Mouse (Mus musculus): ENCODE measurements around the gene Ccdc38. TPM values are rescaled to one million over a fixed set of nuclear protein-coding genes. Genes with fewer than 3 reads are reported as not detected.
A peak's percentile ranks its signal among the peaks of the same experiment; 100 is the strongest.
"Not testable (repeated sequence)": the region's sequence is repeated elsewhere in the genome, so short reads cannot be mapped to it uniquely, and the experiment has no call there.

Gene Ccdc38
- total RNA-seq, 2 experiments from 2014 or later, result 0.10 TPM; not detected in 1

DNA sequence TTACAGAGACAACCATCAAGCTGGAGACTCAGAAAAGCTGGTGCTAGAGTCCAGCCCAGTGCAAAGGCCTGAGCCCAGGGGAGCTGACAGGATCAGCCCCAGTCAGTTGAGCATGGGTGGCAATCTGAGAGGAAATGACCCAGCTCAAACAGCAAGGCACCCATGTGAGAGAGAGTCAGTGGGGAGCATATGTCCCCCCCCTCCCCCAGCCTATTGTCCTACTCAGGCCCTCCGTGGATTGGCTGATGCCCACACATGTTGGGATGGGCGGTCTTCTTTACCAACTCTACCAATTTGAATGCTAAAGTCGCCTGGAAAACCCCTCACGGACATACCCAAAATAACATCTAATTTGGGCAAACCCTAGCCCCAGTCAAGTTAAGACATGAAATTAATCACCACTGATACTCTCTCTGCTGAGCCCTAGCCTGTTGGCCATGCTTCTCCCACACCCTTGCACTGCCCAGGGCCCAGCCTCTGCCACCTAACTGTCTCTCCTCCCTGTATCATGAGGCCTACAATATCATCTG is 7.4 kb downstream of the Ccdc38 start:
- intact Hi-C loops (cut with DNase I), result loop anchor here (2.0 to 10.0 kb wide), 3 partner anchors 61 to 503 kb away; no protein-coding TSS in a partner anchor
- no peak for DNase-seq

- intact Hi-C loops (cut with DNase I), result loop anchor here (2.0 to 10.0 kb wide), 3 partner anchors 62 to 504 kb away; no protein-coding TSS in a partner anchor
- peak; percentile 51 to 66 for DNase-seq
These were observed 8.6 kb downstream of the Ccdc38 start for GRCm38 (mm10) chr10:93548991-93549390.

DNA sequence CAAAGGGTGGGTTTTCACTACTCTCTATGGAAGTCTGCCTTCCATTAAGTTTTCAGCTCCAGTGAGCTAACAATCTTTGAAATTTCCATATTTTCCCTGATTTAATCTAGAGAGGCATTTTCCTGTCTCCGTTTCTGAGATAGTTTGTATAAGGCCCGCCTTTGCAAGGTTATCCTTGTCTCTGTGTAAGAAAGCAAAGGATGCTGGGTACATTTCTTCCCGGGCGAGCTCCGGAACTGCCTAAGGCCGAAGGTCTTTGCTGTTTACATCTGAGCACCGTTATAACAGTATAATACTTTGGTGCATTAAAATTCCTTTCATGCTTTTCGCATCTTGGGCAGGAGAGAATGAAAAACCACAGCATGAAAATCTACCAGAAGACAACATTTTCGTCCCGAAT is 9.4 kb downstream of the Ccdc38 start:
- no peak for DNase-seq
- intact Hi-C loops (cut with DNase I), result loop anchor here (2.0 to 10.0 kb wide), 3 partner anchors 63 to 505 kb away; no protein-coding TSS in a partner anchor

GRCm38 (mm10) chr10:93552596-93552995 is 12.2 kb downstream of the Ccdc38 start:
- intact Hi-C loops (cut with DNase I), result no loop called here
- DNase-seq, result no peak

GRCm38 (mm10) chr10:93557971-93558370 is 17.5 kb downstream of the Ccdc38 start:
- intact Hi-C loops (cut with DNase I); DNase-seq: not testable (repeated sequence)

- intact Hi-C loops (cut with DNase I), result no loop called here
- DNase-seq, result no peak
These were observed 19.4 kb downstream of the Ccdc38 start for GRCm38 (mm10) chr10:93559786-93560185.

- intact Hi-C loops (cut with DNase I), result no loop called here
- no peak for DNase-seq
These were observed 24.2 kb downstream of the Ccdc38 start for GRCm38 (mm10) chr10:93564518-93565090.

- intact Hi-C loops (cut with DNase I), result no loop called here
- no peak for DNase-seq
These were observed 26.6 kb downstream of the Ccdc38 start for GRCm38 (mm10) chr10:93567066-93567465.

GRCm38 (mm10) chr10:93567841-93568566 is 27.6 kb downstream of the Ccdc38 start:
- intact Hi-C loops (cut with DNase I), result no loop called here
- DNase-seq, result no peak

DNA sequence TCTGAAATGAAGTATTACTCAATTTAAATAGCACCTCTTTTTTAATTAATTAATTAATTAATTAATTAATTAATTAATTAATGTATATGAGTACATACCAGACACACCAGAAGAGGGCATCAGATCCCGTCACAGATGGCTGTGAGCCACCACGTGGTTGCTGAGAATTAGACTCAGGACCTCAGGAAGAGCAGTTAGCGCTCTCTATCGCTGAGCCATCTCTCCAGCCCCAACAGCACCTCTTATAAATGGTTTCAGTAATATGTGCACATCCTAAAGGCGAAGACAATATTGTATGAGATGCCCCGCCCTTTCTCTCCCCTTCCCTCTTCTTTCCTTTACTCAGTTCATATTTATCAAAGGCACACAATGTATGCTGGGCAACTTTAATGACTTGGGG is 28.2 kb downstream of the Ccdc38 start:
- DNase-seq, result no peak

DNA sequence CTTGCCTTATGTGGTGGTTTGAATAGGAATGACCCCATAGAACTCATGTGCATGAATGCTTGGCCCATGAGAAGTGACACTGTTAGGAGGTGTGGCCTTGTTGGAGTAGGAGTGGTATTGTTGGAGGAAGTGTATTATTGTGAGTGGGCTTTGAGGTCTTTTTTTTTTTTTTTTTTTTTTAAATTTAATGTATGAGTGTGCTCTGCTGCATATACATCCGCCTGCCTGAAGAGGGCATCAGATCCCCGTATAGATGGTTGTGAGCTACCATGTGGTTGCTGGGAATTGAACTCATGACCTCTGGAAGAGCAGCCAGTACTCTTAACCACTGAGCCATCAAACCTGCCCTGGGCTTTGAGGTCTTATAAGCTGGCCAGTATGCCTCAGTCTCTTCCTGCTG is 31.8 kb downstream of the Ccdc38 start:
- DNase-seq, result no peak
- intact Hi-C loops (cut with DNase I), result no loop called here

More for the DNA sequence above, 28.2 kb downstream of the Ccdc38 start:
- intact Hi-C loops (cut with DNase I), result no loop called here

GRCm38 (mm10) chr10:93574966-93575365 is 34.5 kb downstream of the Ccdc38 start:
- intact Hi-C loops (cut with DNase I), result no loop called here
- no peak for DNase-seq

DNA sequence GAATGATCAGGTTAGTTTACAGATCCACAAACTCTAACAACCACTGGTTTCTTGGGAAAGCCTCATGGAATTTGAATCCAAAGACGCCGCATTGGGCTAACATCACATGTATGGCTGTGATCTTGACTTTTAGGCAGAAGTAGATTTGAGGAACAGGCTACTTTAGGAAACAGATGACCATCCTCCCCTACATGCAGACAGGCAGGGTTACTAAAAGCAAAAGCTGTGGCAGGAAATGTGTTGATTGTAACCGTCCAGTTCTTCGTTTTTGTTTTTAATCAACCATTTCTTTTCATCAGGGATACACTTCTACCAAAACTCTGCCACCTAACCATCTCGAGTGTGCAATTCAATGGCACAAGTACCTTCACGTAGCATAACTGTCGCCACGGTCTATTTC is 35.5 kb downstream of the Ccdc38 start:
- no peak for DNase-seq
- intact Hi-C loops (cut with DNase I), result loop anchor here (2.0 kb wide), 1 partner anchor 89 kb away; no protein-coding TSS in a partner anchor

GRCm38 (mm10) chr10:93577271-93577886 is 36.9 kb downstream of the Ccdc38 start:
- intact Hi-C loops (cut with DNase I), result loop anchor here (2.0 kb wide), 1 partner anchor 91 kb away; no protein-coding TSS in a partner anchor
- peak; percentile 47 to 53 for DNase-seq

- intact Hi-C loops (cut with DNase I), result no loop called here
- DNase-seq, result no peak
These were observed 48.4 kb downstream of the Ccdc38 start for GRCm38 (mm10) chr10:93588796-93589195.

DNA sequence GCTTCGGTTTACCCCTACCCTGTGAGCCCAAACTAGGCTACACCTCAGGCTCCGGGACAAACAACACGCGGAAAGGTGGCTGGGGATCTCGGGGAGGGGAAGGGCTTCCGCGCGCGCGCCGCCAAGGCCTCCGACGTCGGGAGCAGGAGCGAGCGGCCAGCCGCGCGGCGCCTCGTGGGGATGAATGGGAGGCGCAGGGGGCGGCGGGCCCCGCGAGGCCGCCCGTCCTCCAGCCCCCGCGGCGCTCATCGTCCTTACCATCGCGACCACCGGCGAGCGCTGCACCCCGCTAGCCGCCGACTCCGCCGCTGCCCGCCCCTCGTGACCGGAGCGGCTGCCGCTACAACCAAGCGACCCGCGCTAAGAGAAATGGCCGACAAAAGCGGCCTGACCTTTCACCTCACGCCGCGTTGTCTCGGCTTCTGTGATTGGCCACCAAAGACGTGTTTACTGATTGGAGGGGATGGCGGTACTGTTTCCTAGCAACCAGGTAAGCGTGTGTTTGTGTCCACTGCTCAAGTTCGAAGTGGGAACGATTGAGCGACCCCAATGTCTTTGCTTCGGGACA is 48.9 kb downstream of the Ccdc38 start, which contains the start of gene Snrpf:
Gene Snrpf, minus strand, starts transcription at position 426 of the 568 bp plus-strand sequence.
- intact Hi-C loops (cut with DNase I), result no loop called here
- DNase-seq, result peak; percentile 82 to 91

DNA sequence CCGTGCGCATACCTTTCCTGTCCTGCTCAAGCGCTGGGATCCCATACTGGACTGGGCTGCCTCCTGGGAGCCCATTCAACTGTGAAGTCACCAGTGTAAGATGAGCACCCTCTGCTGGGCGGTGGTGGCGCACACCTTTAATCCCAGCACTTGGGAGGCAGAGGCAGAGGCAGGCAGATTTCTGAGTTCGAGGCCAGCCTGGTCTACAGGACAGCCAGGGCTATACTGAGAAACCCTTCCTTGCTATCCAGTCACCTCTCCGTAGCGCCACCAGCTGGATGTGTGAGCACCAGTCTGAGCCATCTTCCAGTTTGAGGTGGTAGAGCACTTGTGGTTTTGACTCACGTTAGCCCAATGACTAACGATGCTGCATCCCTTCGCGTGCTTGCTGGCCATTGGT is 52.0 kb downstream of the Ccdc38 start:
- DNase-seq, result no peak
- intact Hi-C loops (cut with DNase I), result no loop called here

DNA sequence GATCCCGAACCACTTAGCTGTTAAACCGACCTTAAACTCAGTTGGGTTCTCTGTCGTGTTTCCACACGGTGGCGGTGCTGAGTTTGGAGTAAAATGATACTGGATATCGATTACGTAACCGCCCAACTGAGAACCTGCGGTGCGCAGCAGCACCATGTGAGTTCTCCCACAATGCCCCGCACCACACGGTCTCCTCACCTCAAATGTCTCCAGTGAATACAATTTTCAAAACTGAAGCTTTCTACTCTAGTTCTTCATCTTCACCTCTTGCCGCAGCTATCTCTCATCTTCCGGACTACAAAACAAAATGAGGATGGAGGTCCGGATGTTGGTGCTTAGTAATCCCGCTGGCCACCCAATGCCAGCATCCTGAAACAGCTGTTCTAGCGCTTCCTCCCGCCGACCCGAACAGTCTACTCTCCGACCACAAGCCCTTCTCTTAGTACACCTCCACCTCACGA is 53.6 kb downstream of the Ccdc38 start:
- DNase-seq, result peak; percentile 80 to 81
- intact Hi-C loops (cut with DNase I), result loop anchor here (2.0 kb wide), 1 partner anchor 219 kb away; no protein-coding TSS in a partner anchor

DNA sequence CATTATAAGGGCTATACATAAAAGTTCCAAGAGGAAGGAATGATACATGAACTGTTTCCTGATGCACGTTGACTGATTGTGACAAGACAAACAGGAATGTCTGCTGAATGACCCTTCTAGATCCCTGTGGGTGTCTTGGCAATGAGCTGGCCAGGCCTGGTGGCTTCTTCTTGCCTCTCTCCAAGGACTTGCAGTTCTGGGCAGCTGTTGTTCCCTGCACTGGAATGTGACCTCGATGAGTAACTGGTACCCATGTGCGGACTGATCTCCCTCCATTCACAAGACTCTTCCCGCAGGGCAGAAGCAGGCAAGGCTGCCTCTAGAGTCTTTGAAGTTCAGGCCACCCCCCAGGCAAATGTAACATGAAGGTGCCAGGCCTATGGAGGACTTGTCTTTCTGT is 55.4 kb downstream of the Ccdc38 start:
- intact Hi-C loops (cut with DNase I), result loop anchor here (2.0 kb wide), 1 partner anchor 217 kb away; no protein-coding TSS in a partner anchor
- no peak for DNase-seq

DNA sequence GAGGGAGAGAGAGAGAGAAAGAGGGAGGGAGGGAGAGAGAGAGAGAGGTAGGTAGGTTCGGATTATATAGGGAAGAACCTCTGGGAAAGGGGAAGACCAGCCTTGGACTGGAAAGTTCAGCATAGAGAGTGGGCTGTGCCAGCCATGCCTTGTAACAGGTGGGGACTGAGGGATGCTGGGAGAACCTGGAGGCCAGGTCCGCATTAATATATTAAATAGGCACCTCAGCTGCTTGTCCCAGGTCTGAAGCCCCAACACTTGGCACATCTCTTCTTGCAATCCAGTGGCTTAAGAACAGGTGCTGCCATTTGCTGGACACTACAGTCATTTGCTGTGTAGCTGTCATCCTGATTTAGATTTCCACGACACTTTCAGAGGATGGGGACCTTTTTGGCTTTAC is 56.2 kb downstream of the Ccdc38 start:
- DNase-seq, result no peak
- intact Hi-C loops (cut with DNase I), result no loop called here
